Mouse (Mus musculus): ENCODE measurements at regions not wholly inside any gene's neighbourhood (a gene's known extent, or its start where the extent isn't known, plus 50 kb on each side); places are given as distances from the start of the nearest gene placed in this dataset.

GRCm38 (mm10) chr6:143669446-143670130 lies 502.6 kb downstream of the Etnk1 start:
- peak; percentile 58; the same call in 1 of the 2 replicates for ATAC-seq (replicated peaks; ENCODE audit: low read depth, poor library complexity, severe bottlenecking)

GRCm38 (mm10) chr6:143690131-143690530 lies 523.1 kb downstream of the Etnk1 start:
- ATAC-seq (replicated peaks; ENCODE audit: low read depth, poor library complexity, severe bottlenecking): no peak

GRCm38 (mm10) chr6:143690866-143691265 lies 523.8 kb downstream of the Etnk1 start:
- ATAC-seq (replicated peaks; ENCODE audit: low read depth, poor library complexity, severe bottlenecking): no peak

- ATAC-seq (replicated peaks; ENCODE audit: low read depth, poor library complexity, severe bottlenecking): peak; percentile 97
Observed at GRCm38 (mm10) chr6:143697997-143698396, 531.0 kb downstream of the Etnk1 start.

GRCm38 (mm10) chr6:143703984-143704383 lies 537.0 kb downstream of the Etnk1 start:
- ATAC-seq (replicated peaks; ENCODE audit: low read depth, poor library complexity, severe bottlenecking): no peak

GRCm38 (mm10) chr6:143706451-143706850 lies 539.4 kb downstream of the Etnk1 start:
- ATAC-seq (replicated peaks; ENCODE audit: low read depth, poor library complexity, severe bottlenecking): no peak

GRCm38 (mm10) chr6:143714461-143714860 lies 547.4 kb downstream of the Etnk1 start:
- ATAC-seq (replicated peaks; ENCODE audit: low read depth, poor library complexity, severe bottlenecking): no peak

- ATAC-seq (replicated peaks; ENCODE audit: low read depth, poor library complexity, severe bottlenecking): no peak
Observed at GRCm38 (mm10) chr6:143750074-143750473, 583.1 kb downstream of the Etnk1 start.

GRCm38 (mm10) chr6:143751076-143752070 lies 584.4 kb downstream of the Etnk1 start:
- ATAC-seq (replicated peaks; ENCODE audit: low read depth, poor library complexity, severe bottlenecking): peak; percentile 98

GRCm38 (mm10) chr6:143757462-143757861 lies 590.4 kb downstream of the Etnk1 start:
- peak; percentile 81 for ATAC-seq (replicated peaks; ENCODE audit: low read depth, poor library complexity, severe bottlenecking)

- no peak for ATAC-seq (replicated peaks; ENCODE audit: low read depth, poor library complexity, severe bottlenecking)
Observed at GRCm38 (mm10) chr6:143768115-143768514, 601.1 kb downstream of the Etnk1 start.

Measured in common myeloid progenitor, adult 5-6 weeks (primary cell).